Mouse (Mus musculus): ENCODE data around the gene Polr3h.

Gene Polr3h

DNA sequence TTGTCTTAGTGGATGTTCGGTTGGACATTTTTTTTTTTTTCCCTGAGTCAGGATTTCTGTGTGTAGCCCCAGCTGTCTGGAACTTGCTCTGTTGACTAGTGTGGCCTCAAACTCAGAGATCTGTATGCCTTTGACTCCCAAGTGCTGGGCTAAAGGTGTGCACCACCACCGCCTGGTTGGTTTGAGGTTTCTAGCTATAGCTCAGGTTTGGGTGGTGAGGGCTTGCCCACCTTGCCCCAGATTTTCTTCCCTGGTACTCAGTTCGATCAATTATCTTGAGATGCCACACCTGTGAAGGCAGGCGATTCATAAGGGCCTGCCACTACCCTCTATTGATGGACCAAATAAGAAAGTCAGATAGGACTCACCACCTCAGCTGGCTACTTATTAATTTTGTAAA lies 78.9 kb downstream of the Polr3h start:
- DNase-seq (ENCODE audit: low spot score in 2 of 2): no peak

- DNase-seq (ENCODE audit: low spot score in 2 of 2): no peak
Observed at GRCm38 (mm10) chr15:81846755-81847154, 79.3 kb downstream of the Polr3h start.

DNA sequence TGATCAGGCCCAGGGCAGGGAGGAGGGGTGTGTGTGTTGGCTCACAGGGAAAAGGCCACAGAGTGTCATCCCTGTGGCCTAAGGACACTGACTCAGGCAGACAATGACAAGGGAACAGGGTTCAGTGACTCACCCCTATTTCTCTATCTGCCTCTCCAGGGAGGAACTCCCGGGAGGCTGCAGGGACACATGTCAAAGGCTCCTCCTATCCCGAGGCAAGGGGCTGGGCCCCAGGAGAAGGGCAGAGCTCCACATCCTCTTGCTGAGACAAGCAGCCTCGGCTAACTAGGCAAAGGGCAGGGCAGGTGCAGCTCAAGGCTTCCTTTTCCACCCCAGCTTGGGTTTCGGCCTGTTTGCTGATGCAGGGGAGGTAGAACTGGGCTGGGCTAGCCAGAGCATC lies 80.3 kb downstream of the Polr3h start:
- DNase-seq (ENCODE audit: low spot score in 2 of 2): no peak

- no peak for DNase-seq (ENCODE audit: low spot score in 2 of 2)
Observed at GRCm38 (mm10) chr15:81845033-81845625, 80.9 kb downstream of the Polr3h start.

GRCm38 (mm10) chr15:81842275-81842674 lies 83.8 kb downstream of the Polr3h start:
- no peak for DNase-seq (ENCODE audit: low spot score in 2 of 2)

- DNase-seq (ENCODE audit: low spot score in 2 of 2): no peak
Observed at GRCm38 (mm10) chr15:81840306-81840705, 85.7 kb downstream of the Polr3h start.

GRCm38 (mm10) chr15:81839634-81840033 lies 86.4 kb downstream of the Polr3h start:
- DNase-seq (ENCODE audit: low spot score in 2 of 2): peak in 1 of 2 experiments; percentile 47

DNA sequence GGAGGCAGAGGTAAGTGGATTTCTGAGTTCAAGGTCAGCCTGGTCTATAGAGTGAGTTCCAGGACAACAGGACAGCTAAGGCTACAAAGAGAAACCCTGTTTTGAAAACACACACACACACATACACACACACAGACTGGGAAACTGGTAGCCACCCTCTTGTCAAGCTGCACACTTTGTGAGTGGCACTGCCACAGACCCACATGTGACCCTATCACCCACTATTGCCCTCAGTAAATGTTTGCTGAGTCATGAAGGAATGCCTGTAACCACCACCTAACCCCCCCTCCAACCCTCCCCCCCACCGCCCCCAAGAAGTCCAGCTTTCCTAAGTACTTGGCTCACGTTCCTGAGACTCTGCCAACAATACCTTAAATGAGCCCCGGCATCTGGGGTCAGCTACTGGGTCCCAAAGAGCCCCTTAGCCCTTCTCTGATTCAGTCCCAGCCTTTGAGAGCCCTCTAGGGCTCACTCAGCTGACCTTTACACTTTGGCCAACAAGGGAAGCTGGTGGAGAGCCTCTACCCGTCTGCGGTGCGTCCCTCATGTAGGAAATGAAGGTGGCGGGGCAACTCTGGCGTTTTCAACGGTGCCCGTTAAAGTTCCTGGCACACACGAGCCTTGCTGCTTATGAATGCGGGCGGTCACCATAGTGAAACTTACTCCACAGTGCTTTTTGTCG lies 87.3 kb downstream of the Polr3h start:
- no peak for DNase-seq (ENCODE audit: low spot score in 2 of 2)
